Mouse (Mus musculus) heart, postnatal 10 days (tissue): ENCODE data around the gene Cd300lf. TPM values are rescaled to one million over a fixed set of nuclear protein-coding genes. Genes with fewer than 3 reads are reported as not detected.

Experiments used
- DNase-seq, 2 experiments: peaks; one replicate each; pipeline ENCODE4 v3.0.0; 2021
- intact Hi-C: fragments of 180-260 bp; cut with DNase I; formaldehyde crosslinking; loops from one replicate; pipeline ENCODE4 v1.15.1; 2025
- total RNA-seq, 2 experiments: library from RNA; stranded (reverse); gene quantifications; 2 replicates each; pipeline ENCODE4 v1.2.3; 2021

Gene Cd300lf
- total RNA-seq: under 1 TPM; 0.15 to 0.48 TPM

DNA sequence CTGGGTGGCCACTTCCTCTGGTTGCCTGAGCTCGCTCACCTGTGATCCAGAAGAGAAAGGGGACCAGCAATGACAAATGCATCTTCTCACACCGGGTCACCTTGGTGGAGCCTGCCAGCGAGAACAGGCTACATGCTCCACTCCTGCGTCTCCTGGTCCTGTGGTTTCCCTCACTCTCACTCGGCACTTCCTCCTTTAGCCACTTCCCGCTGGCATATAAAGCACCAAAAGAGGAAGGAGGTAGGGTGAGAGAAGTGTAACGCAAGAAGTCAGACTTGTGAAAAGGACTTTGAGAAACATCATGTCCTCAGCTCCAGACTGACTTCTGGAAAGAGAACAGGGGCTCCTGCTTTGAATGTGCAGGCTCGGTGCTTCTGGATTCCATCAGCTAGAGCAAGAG lies at the start of gene Cd300lf:
Gene Cd300lf (minus strand): TSS at position 193 of the 400 bp plus-strand sequence.
- intact Hi-C loops: no loop called here
- no peak for DNase-seq

DNA sequence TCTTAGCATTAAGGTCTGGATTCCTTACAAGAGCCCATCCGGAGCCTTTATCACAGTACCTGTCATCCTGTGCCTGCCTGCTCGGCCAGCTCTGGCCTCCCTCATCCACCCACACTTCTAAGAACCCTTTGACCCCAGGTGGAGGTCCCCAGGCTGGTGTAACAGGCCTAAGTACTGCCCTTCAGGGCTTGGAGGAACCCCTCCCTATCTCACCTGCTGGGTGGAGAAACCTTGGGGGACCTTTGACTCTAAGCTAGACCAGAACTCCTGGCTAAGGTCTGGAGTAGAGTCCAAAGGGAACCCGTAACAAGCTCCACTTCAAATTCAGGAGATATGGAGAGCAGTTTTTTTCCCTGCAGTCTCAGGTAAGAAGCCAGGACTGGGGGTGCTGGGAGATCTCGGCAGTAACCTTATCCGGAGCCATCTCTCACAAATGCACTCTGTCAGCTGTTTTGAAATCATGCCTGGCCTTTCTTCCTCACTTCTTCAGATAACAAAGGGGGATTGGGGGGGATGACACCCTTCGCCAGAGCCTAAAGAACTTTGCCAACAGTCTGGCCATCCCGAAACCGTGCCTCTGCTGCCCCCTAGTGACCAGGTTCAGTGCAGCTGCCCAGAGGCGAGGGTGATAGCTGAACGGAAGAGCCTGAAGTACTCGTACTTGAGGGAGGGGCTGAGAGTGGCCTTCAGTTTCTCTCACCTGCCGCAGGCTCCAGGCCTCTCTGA lies 48.3 kb upstream of the Cd300lf start:
- peak; percentile 83 to 92 for DNase-seq
- intact Hi-C loops: loop anchor here (1.0 kb wide), 2 partner anchors 21 to 99 kb away; no protein-coding TSS in a partner anchor

DNA sequence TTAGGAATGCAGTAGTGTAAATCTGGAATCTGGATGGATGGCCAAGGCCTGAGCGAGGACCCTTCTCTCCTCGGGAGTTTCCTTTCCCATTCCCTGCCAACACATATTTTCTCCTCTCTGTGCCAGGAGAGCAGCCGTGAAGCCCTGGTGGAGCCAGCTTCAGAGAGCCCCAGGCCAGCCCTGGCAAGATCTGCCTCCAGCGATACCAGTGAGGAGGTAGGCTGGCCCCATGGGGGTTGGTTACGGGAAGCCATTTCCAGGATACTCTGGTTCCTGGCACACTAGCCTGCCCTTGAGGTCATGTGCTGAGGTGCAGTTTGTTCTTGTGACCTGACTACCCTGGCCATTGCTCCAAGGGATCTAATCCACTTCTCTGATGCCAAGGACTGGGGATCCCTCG lies 46.1 kb upstream of the Cd300lf start:
- DNase-seq: no peak
- intact Hi-C loops: no loop called here

DNA sequence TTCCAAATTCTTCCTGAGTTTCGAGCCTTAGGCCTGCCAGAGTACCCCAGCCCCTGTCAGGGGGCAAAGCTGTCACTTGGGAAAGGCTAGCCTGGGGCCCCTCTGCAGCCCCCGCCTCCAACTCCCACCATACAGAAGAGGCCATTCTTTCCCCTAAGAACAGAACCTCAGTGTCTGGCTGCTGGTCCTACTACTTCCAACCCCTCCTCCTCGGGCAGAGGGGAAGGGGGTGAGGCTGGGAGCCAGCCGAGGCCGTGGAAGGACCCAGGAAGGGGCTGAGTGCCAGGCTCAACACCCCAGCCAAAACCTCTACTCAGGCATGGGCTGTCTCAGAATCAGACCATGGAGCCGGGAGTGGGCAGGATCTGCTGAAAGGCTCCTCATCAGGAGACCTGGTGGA lies 45.4 kb upstream of the Cd300lf start:
- DNase-seq: no peak
- intact Hi-C loops: no loop called here

DNA sequence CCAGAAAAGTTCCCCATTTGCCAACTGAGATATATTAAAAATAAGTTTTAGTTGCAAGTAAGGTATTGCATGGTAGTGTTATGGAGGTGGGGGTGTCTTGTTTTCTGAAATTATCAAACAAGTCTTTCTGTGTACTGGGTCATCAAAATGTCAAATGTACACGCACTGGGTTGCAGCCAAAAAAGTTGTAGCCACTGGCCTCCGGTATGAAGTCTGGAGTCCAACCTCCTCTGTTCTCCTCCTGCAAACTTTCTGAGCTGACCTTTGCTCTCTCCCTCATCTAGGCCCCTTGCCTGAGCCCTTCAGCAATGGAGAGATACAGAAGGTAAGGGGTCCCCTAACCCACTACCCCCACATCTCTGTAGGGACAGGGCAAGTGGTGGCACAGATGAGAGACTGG lies 45.0 kb upstream of the Cd300lf start:
- DNase-seq: no peak
- intact Hi-C loops: no loop called here

DNA sequence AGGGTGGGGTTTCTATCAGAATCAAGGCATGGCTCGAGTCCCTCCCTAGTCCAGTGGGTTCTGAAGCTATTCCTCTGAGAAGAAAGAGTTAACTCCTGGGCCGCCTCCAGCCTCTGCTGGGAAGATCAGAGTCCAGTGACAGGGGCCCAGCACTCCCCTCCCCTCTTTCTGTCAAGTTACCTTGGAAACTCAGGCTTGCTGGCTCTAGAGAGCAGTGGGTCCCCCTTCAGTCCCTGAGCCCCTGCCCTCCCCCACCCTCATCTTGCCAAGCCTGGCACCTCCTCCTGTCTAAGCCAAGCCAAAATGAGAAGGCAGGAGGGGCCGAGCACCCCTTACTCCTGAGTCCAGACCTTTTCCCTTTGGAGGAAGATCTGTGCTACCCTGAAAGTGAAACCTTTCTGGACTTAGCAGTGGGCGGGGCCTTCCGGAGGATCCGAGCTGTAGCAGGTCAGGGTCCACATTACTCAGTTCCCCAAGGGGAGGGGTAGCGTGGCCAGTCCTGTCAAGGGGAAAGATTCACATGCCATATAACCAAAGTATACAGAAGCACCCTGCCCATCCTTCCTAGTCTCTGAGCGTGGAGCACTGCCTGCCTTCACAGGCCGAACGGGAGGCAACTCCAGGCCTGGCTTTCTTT lies 43.9 kb upstream of the Cd300lf start:
- intact Hi-C loops: no loop called here
- DNase-seq: no peak

DNA sequence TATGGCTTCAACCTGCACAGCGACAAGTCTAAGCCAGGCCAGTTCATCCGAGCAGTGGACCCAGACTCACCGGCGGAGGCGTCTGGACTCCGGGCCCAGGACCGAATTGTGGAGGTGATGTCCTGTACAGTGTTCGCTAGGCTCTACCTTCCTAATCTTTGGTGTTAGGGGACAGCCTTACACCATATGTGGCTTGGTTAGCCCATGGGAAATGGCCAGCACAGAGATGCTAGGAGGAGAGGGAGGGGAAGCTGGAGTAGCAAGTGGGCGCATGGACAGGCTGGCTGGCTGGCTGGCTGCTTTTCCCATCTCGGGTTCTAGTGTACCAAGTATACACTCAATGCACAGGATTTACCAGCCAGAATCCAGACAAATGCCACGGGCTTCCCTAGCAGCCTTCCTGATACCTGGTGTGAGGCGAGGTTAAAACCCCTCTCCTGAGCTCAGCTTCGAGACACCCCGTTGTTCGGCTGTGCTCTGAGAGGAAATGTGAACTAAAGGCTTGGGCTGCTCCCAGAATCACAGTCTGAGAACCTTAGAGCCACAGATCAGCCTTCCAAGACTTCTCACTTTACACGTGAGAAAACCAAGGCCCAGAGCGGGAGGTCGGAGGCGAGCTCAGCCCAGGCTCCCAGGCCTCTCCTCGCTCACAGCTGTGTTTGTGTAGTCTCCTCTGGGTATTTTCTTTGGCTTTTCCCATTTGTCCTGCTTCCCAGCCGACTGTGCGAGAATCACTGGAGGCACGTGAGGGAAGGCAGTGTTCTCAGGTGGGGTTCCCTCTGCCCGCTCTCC lies 42.8 kb upstream of the Cd300lf start:
- peak; percentile 29 to 54 for DNase-seq
- intact Hi-C loops: no loop called here

DNA sequence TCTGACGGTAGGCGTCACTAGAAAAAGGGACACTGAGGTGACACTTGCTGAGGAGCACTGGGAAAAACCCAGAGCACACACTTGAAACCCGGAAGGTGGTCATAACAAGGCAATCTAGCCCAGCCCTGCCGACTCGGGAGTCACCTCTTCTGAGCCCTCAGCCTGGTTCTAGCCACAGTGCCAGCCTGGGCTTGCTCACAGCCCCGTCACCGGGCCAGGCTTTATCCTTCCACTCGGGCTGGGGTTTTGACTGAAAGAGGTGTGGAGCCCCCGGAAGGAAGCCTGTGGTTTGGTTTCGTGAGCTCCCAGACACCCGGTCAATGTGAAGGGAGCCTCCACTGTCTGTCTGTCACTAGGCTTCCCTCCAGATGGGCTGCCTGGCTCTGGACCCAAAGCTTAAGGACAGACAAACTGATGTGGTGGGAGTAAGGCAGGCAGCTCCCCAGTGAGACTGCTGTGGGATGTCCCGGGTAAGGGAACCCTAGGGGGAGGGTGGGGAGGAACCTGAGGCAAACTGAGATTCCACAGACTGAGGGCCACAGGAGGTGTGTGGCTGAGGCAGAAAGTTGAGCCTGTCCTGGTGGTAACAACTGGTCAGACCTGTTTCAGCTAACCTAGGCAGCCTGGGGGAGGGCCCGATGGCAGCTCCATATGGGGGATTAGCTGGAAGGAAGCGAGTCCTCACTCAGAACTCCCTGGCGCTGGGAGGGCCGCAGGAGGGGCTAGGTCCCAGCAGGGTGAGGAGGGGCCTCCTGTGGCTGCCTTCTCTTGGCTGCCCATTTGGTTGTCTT lies 40.0 kb upstream of the Cd300lf start:
- DNase-seq: no peak
- intact Hi-C loops: no loop called here

DNA sequence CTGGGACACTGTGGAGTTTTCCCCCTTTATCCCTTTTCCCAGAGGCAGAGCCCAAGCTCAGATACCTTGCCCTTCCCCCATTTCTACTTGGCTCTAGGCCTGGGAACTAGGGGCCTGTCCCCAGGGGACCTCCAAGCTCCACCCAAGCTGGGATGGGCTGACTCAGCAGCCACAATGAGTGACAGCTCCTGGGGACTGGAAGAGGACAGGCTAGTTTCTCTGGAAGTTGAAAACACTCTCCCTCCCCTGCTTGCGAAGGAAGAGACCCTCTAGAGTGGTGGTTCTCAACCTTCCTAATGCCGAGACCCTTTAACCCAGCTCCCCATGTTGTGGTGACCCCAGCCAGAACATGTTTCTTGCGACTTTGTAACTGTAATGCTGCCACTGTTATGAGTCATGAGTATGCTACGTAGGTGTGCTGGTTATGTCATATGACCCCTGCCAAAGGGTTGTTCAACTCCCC lies 39.1 kb upstream of the Cd300lf start:
- DNase-seq: peak; percentile 78 to 83
- intact Hi-C loops: no loop called here

DNA sequence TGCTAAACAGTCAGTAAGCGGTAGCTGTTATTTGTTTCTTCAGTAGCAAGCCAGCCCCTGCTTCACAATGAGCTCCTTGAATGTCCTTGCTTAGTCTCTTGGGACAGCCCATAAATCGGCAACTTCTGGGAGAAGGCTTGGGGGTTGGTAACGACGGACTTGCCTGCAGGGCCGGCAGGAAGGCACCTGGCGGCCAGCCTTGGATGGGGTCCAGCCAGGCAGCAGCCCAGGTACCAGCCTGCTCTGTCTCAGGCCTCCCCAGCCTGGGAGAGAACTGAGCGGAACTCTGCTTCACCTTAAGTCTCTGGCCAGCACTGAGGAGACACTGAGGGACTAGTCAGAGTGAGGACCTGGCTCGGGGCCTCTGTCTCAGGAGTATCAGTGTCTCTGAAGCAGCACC lies 37.3 kb upstream of the Cd300lf start:
- intact Hi-C loops: no loop called here
- DNase-seq: no peak

DNA sequence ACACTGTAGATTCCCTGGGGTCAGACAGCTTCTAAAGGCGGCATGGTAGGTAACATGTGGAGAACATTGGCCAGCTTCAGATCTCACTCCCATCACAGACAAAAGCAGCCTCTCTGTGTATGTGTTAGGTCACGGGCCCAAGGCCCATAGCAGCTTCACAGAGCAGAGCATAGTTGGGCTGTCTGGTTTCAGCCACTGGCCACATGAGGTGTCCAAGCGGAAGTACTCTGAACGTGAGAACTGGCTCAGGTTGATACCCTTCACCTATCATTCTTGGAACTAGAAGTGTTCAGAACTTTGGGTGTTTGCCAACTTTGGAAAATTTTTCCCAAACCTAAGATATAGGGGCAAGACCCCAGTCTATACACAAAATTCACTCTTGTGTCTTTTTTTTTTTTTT lies 35.6 kb upstream of the Cd300lf start:
- intact Hi-C loops: no loop called here
- no peak for DNase-seq

DNA sequence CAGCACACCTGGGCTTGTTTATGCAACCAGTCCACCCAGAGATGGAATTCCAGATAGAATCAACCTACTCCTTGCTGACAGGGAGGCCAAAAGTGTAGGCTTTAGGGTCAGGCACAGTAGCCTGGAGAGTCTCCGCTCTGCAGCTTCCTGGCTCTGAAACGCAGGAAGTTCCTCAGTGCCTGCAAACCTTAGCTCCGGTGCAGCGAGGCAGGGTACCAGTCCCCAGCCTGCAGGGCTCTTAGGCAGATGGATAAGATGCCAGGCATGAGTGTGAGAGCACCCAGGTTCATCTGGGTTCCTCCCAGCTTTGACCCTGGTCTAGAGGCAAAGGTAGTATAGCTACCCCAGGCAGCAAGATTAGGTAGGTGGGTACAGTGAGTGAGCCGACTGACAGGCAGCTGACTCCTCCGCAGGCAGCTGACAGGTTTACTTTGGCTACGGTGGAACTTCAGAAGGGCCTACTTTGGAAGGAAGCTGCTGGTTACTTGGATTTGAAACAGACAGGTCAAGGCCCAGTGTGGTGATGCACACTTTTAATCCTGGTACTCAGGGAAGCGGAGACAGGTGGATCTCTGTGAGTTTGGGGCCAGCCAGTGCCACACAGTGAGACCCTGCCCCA lies 33.9 kb upstream of the Cd300lf start:
- no peak for DNase-seq
- intact Hi-C loops: no loop called here

DNA sequence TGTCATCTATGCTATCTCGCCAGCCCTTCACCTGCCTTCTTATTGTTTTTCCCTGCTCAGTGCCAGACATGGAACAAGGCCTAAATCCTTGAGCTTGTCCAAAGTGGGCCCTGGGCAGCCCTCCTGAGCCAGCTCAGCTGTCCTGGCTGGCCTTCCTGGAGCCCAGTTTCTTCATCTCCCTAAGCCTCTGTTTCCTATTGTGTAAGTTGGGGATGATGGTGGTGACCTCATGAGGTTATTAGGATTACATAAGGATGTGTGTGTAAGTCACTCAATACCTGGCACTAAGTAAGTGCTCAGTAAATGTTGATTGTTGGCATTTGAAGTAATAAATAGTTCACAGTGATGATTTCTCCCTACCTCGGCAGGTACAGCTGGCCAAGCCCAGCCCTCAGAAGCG lies 33.0 kb upstream of the Cd300lf start:
- no peak for DNase-seq
- intact Hi-C loops: no loop called here

DNA sequence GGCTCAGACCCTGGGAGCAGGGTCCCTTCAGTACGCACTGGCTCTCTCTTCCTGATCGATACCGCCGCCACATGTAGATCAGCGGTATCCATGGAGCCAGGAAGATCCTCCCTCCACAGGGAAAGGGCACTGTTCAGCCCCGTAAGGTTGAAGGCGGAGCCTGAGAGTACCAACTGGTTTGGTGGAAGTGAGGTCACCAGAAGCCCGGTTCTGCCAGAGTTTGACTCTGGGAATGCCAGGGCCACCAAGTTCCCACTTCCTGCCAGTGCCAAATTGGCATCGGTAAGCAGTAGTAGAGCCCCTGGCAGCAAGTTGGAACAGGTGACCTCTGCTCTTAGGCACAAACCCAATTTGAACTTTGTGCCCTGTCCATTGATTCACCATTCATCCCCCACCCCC lies 31.2 kb upstream of the Cd300lf start:
- peak in 1 of 2 experiments; percentile 18 for DNase-seq
- intact Hi-C loops: no loop called here

DNA sequence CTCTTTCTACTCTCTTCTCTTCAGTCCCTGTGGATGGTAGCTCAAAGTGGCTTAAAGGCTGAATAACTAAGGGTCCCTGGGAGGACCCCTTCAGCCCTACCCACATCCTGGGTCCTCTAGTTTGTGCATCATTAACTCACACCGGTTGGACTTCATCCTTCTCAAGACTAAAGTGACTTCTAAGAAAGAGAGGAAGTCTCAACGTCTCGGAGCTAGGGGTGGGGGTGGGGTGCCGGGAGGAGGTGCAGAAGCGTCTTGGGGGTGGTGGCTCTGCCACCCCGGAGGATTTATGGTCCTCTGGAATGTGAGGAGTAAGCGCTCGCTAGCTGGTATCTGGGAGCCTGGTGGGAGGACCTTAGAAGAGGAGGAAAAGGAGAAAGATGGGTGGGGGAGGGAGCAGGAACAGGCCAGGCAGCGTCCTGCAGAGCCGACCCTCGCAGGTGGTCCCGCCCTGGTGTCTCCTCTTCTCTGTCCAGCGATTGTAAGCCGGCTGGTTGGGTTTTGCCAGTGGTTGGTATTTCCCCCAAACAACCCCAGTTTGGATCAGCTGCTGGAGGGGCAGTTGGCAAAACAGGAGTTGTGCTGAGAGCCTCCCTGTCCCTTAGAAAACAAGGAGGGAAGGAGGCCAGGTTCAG lies 30.7 kb upstream of the Cd300lf start:
- DNase-seq: peak in 1 of 2 experiments; percentile 13
- intact Hi-C loops: no loop called here

DNA sequence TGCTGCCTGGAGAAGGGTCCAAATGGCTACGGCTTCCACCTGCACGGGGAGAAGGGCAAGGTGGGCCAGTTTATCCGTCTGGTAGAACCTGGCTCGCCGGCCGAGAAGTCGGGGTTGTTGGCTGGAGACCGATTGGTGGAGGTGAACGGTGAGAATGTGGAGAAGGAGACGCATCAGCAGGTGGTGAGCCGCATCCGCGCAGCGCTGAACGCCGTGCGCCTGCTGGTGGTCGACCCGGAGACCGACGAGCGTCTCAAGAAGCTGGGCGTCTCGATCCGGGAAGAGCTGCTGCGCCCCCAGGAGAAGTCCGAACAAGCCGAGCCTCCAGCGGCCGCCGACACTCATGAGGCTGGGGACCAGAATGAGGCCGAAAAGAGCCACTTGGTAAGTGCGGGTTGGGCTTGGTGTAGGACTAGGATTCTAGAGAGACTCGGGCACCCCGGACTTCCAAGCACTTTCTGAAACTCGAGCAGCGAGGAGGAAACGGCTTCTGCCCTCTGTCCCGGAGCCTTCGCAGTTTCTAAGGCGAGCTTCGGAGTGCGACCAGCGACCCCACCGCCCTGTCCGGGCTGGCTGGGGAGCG lies 29.9 kb upstream of the Cd300lf start:
- intact Hi-C loops: no loop called here
- peak in 1 of 2 experiments; percentile 50 for DNase-seq

DNA sequence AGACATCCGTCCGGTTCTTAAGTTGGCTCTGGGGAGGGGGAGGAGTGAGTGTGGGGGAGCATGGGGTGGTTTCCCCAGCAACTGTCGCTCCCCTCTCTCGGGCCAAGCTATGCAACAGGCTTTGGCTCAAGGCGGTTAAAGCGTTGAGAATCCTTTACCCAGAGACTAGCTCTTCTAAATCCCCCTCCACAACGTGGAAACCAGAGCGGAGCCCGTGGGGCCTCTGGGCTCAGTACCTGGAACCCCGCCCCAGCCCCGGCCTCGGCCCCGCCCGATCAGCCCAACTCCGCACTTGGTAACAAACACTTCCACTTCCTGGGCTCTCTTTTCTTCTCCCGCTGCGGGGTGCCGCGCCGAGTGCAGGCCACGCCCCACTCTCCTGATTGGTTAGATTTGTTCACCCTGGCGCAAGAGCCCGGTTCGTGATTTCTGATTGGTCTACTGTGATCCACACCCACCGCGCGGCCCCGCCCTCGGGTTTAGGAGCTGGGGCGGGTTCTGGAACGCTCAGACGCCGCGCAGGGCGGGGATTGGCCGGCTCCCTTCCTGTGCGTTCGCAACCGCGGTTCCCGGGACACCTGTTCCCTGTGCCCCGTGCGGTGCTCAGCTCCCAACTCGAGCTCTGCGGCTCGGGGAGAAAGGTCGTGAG lies 29.2 kb upstream of the Cd300lf start, which contains the start of gene Slc9a3r1:
Gene Slc9a3r1 (plus strand): TSS at position 510 of the 649 bp plus-strand sequence.
- DNase-seq: peak; percentile 98
- intact Hi-C loops: no loop called here

DNA sequence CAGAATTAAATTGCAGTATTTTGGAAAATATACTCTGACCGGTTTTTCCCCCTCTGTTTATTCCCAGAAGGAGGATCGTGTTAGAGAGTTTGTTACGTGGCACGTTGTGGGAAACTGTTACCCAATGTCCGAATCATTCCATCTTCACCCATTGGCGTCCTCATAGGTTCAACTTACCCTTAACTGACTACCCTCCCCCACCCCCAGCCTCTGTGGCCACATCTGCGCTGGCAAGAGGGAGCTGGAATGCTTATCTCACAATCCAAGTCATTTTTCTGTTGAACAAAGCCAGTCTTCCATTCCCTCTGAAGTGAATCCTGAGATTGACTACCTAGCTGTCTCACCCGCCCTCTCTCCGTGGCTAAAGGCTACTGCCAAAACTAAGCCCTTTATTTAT lies 28.4 kb upstream of the Cd300lf start:
- intact Hi-C loops: no loop called here
- DNase-seq: no peak
